Mouse (Mus musculus): ENCODE data around the gene Rmnd1. TPM values are rescaled to one million over a fixed set of nuclear protein-coding genes. Genes with fewer than 3 reads are reported as not detected.
A peak's percentile ranks its signal among the peaks of the same experiment; 100 is the strongest.

Rmnd1 gene
- polyA plus RNA-seq, 1 experiment from 2014 or later, result 55.1 TPM

GRCm38 (mm10) chr10:4374239-4374638 lies 57.9 kb downstream of the Rmnd1 start:
- H3K4me3 ChIP-seq (ENCODE audit: low read depth, low read length), result no peak overlapping the region
- no peak overlapping the region for H3K27ac ChIP-seq (ENCODE audit: low read length)
- H3K4me2 ChIP-seq (ENCODE audit: low read length), result no peak overlapping the region
- H3K9me3 ChIP-seq (replicated peaks; ENCODE audit: control insufficient read depth, low read length, poor library complexity, severe bottlenecking), result no peaks in the 10 kb centered on the region
- no peaks in the 10 kb centered on the region for H3K27me3 ChIP-seq (ENCODE audit: control insufficient read depth, insufficient read depth, low read depth, low read length)
- no peak overlapping the region for H3K9ac ChIP-seq (ENCODE audit: low read depth, low read length)
- no peak for ATAC-seq
- no peaks in the 10 kb centered on the region for H3K4me1 ChIP-seq (ENCODE audit: control insufficient read depth, insufficient read depth, low read length)
- peaks cover 5% of the 10 kb centered on the region; the same call in 1 of the 2 replicates for H3K36me3 ChIP-seq (ENCODE audit: control insufficient read depth, insufficient read depth, low read length)
- 94% methylated on average over 7 of the region's 7 CpGs for WGBS

GRCm38 (mm10) chr10:4373558-4373957 lies 58.6 kb downstream of the Rmnd1 start:
- Histone ChIP-seq H3K4me2 (ENCODE audit: low read length) (no peak overlapping the region), H3K36me3 (ENCODE audit: control insufficient read depth, insufficient read depth, low read length) (peaks cover 11% of the 10 kb centered on the region), H3K9ac (ENCODE audit: low read depth, low read length) (no peak overlapping the region), H3K27me3 (ENCODE audit: control insufficient read depth, insufficient read depth, low read depth, low read length) (no peaks in the 10 kb centered on the region), H3K9me3 (replicated peaks; ENCODE audit: control insufficient read depth, low read length, poor library complexity, severe bottlenecking) (no peaks in the 10 kb centered on the region), H3K4me3 (ENCODE audit: low read depth, low read length) (no peak overlapping the region), H3K27ac (ENCODE audit: low read length) (no peak overlapping the region), H3K4me1 (ENCODE audit: control insufficient read depth, insufficient read depth, low read length) (no peaks in the 10 kb centered on the region)
- 83% methylated on average over 4 of the region's 4 CpGs for WGBS
- ATAC-seq, result no peak

GRCm38 (mm10) chr10:4372011-4372410 lies 60.2 kb downstream of the Rmnd1 start:
- Histone ChIP-seq H3K4me3 (ENCODE audit: low read depth, low read length) (no peak overlapping the region), H3K27me3 (ENCODE audit: control insufficient read depth, insufficient read depth, low read depth, low read length) (no peaks in the 10 kb centered on the region), H3K9ac (ENCODE audit: low read depth, low read length) (no peak overlapping the region), H3K4me1 (ENCODE audit: control insufficient read depth, insufficient read depth, low read length) (no peaks in the 10 kb centered on the region), H3K4me2 (ENCODE audit: low read length) (no peak overlapping the region), H3K27ac (ENCODE audit: low read length) (no peak overlapping the region), H3K9me3 (replicated peaks; ENCODE audit: control insufficient read depth, low read length, poor library complexity, severe bottlenecking) (no peaks in the 10 kb centered on the region), H3K36me3 (ENCODE audit: control insufficient read depth, insufficient read depth, low read length) (peaks cover 12% of the 10 kb centered on the region)
- peak; percentile 81 for ATAC-seq
- WGBS, result 45% methylated on average over 5 of the region's 5 CpGs

- H3K4me2 ChIP-seq (ENCODE audit: low read length), result no peak overlapping the region
- H3K9ac ChIP-seq (ENCODE audit: low read depth, low read length), result no peak overlapping the region
- H3K27ac ChIP-seq (ENCODE audit: low read length), result no peak overlapping the region
- no peaks in the 10 kb centered on the region for H3K4me1 ChIP-seq (ENCODE audit: control insufficient read depth, insufficient read depth, low read length)
- WGBS, result 92% methylated on average over 11 of the region's 11 CpGs
- no peak overlapping the region for H3K4me3 ChIP-seq (ENCODE audit: low read depth, low read length)
- no peak for ATAC-seq
- H3K9me3 ChIP-seq (replicated peaks; ENCODE audit: control insufficient read depth, low read length, poor library complexity, severe bottlenecking), result no peaks in the 10 kb centered on the region
- peaks cover 12% of the 10 kb centered on the region for H3K36me3 ChIP-seq (ENCODE audit: control insufficient read depth, insufficient read depth, low read length)
- no peaks in the 10 kb centered on the region for H3K27me3 ChIP-seq (ENCODE audit: control insufficient read depth, insufficient read depth, low read depth, low read length)
Observed at GRCm38 (mm10) chr10:4370105-4370504, 62.1 kb downstream of the Rmnd1 start.

- Histone ChIP-seq H3K27me3 (ENCODE audit: control insufficient read depth, insufficient read depth, low read depth, low read length) (no peaks in the 10 kb centered on the region), H3K9ac (ENCODE audit: low read depth, low read length) (no peak overlapping the region), H3K36me3 (ENCODE audit: control insufficient read depth, insufficient read depth, low read length) (peaks cover 7% of the 10 kb centered on the region), H3K4me2 (ENCODE audit: low read length) (no peak overlapping the region), H3K4me3 (ENCODE audit: low read depth, low read length) (no peak overlapping the region), H3K27ac (ENCODE audit: low read length) (no peak overlapping the region), H3K4me1 (ENCODE audit: control insufficient read depth, insufficient read depth, low read length) (no peaks in the 10 kb centered on the region), H3K9me3 (replicated peaks; ENCODE audit: control insufficient read depth, low read length, poor library complexity, severe bottlenecking) (no peaks in the 10 kb centered on the region)
- 93% methylated on average over 3 of the region's 3 CpGs for WGBS
- no peak for ATAC-seq
Observed at GRCm38 (mm10) chr10:4364618-4365017, 67.6 kb downstream of the Rmnd1 start.

- whole genome bisulfite sequencing, result 75% methylated on average over 10 of the region's 10 CpGs
- H3K4me3 ChIP-seq (ENCODE audit: low read depth, low read length), result no peak overlapping the region
- H3K4me1 ChIP-seq (ENCODE audit: control insufficient read depth, insufficient read depth, low read length), result no peaks in the 10 kb centered on the region
- H3K27ac ChIP-seq (ENCODE audit: low read length), result no peak overlapping the region
- H3K36me3 ChIP-seq (ENCODE audit: control insufficient read depth, insufficient read depth, low read length), result peaks cover 15% of the 10 kb centered on the region
- H3K9ac ChIP-seq (ENCODE audit: low read depth, low read length), result no peak overlapping the region
- ATAC-seq, result no peak
- no peaks in the 10 kb centered on the region for H3K27me3 ChIP-seq (ENCODE audit: control insufficient read depth, insufficient read depth, low read depth, low read length)
- no peaks in the 10 kb centered on the region for H3K9me3 ChIP-seq (replicated peaks; ENCODE audit: control insufficient read depth, low read length, poor library complexity, severe bottlenecking)
- no peak overlapping the region for H3K4me2 ChIP-seq (ENCODE audit: low read length)
Observed at GRCm38 (mm10) chr10:4357435-4357834, 74.8 kb downstream of the Rmnd1 start.

- H3K4me2 ChIP-seq (ENCODE audit: low read length), result no peak overlapping the region
- no peaks in the 10 kb centered on the region for H3K4me1 ChIP-seq (ENCODE audit: control insufficient read depth, insufficient read depth, low read length)
- no peaks in the 10 kb centered on the region for H3K27me3 ChIP-seq (ENCODE audit: control insufficient read depth, insufficient read depth, low read depth, low read length)
- H3K4me3 ChIP-seq (ENCODE audit: low read depth, low read length), result no peak overlapping the region
- no peak for ATAC-seq
- WGBS, result 84% methylated on average over 5 of the region's 5 CpGs
- H3K9me3 ChIP-seq (replicated peaks; ENCODE audit: control insufficient read depth, low read length, poor library complexity, severe bottlenecking), result no peaks in the 10 kb centered on the region
- H3K36me3 ChIP-seq (ENCODE audit: control insufficient read depth, insufficient read depth, low read length), result peaks cover 15% of the 10 kb centered on the region
- no peak overlapping the region for H3K27ac ChIP-seq (ENCODE audit: low read length)
- H3K9ac ChIP-seq (ENCODE audit: low read depth, low read length), result no peak overlapping the region
Observed at GRCm38 (mm10) chr10:4356640-4357039, 75.5 kb downstream of the Rmnd1 start.

GRCm38 (mm10) chr10:4355882-4356451 lies 76.2 kb downstream of the Rmnd1 start:
- Histone ChIP-seq H3K27me3 (ENCODE audit: control insufficient read depth, insufficient read depth, low read depth, low read length) (no peaks in the 10 kb centered on the region), H3K9ac (ENCODE audit: low read depth, low read length) (no peak overlapping the region), H3K4me1 (ENCODE audit: control insufficient read depth, insufficient read depth, low read length) (no peaks in the 10 kb centered on the region), H3K4me2 (ENCODE audit: low read length) (no peak overlapping the region), H3K27ac (ENCODE audit: low read length) (no peak overlapping the region), H3K4me3 (ENCODE audit: low read depth, low read length) (no peak overlapping the region), H3K9me3 (replicated peaks; ENCODE audit: control insufficient read depth, low read length, poor library complexity, severe bottlenecking) (no peaks in the 10 kb centered on the region), H3K36me3 (ENCODE audit: control insufficient read depth, insufficient read depth, low read length) (peaks cover 15% of the 10 kb centered on the region)
- no peak for ATAC-seq
- 95% methylated on average over 19 of the region's 19 CpGs for WGBS

- H3K4me2 ChIP-seq (ENCODE audit: low read length), result no peak overlapping the region
- no peak overlapping the region for H3K4me3 ChIP-seq (ENCODE audit: low read depth, low read length)
- H3K27ac ChIP-seq (ENCODE audit: low read length), result no peak overlapping the region
- no peaks in the 10 kb centered on the region for H3K27me3 ChIP-seq (ENCODE audit: control insufficient read depth, insufficient read depth, low read depth, low read length)
- ATAC-seq, result no peak
- H3K36me3 ChIP-seq (ENCODE audit: control insufficient read depth, insufficient read depth, low read length), result peaks cover 15% of the 10 kb centered on the region
- no peaks in the 10 kb centered on the region for H3K4me1 ChIP-seq (ENCODE audit: control insufficient read depth, insufficient read depth, low read length)
- H3K9me3 ChIP-seq (replicated peaks; ENCODE audit: control insufficient read depth, low read length, poor library complexity, severe bottlenecking), result no peaks in the 10 kb centered on the region
- 93% methylated on average over 38 of the region's 38 CpGs for WGBS
- no peak overlapping the region for H3K9ac ChIP-seq (ENCODE audit: low read depth, low read length)
Observed at GRCm38 (mm10) chr10:4354371-4355260, 77.6 kb downstream of the Rmnd1 start.
